Mouse (Mus musculus) frontal cortex, postnatal 10 days (tissue): ENCODE data around the gene Serpina1b.
"Not testable (repeated sequence)": the region's sequence is repeated elsewhere in the genome, so short reads cannot be mapped to it uniquely, and the experiment has no call there.

Source experiments
- DNase-seq, 2 experiments: peaks; one replicate each; pipeline ENCODE4 v3.0.0; 2022; ENCODE audit warnings: low spot score in 2 of 2, mixed read lengths in 1 of 2

The Serpina1b gene

DNA sequence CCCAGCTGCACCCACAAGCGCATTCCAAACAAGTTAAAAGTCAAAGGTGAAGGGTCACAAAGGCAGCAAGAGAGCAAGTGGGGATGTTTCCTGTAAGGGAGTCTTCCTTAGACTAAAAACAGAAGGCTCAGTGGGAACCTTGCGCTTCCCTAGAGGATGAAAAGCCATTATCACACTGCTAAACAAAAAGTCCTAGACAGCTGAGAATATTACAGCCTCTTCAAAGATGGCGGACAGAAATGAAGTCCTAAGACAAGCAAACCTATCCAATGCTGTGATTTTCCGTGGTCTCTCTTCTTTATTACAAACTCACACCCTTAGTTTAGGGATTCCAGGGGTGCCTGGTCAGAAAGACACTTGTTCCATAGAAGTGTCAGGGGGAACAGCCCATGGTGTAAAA, at the start of gene Serpina1b:
Gene Serpina1b (minus strand): TSS at position 101 of the 400 bp plus-strand sequence.
- not testable (repeated sequence) for DNase-seq

DNA sequence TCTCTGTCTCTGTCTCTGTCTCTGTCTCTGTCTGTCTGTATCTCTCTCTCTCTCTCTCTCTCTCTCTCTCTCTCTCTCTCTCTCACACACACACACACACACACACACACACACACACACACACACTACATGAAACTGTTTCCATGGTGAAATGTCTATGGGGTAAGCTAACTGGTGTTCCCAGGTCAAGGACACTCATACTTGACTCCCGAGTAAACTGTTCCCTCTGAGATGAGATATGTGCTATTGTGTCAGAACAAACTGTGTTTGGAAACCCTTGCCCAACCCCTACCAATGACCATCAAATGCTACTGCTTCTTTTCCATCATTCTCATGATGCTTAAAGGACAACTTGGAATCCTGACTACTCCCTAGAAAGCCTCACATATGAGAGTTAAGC, 36.7 kb upstream of the Serpina1b start:
- DNase-seq = not testable (repeated sequence)

DNA sequence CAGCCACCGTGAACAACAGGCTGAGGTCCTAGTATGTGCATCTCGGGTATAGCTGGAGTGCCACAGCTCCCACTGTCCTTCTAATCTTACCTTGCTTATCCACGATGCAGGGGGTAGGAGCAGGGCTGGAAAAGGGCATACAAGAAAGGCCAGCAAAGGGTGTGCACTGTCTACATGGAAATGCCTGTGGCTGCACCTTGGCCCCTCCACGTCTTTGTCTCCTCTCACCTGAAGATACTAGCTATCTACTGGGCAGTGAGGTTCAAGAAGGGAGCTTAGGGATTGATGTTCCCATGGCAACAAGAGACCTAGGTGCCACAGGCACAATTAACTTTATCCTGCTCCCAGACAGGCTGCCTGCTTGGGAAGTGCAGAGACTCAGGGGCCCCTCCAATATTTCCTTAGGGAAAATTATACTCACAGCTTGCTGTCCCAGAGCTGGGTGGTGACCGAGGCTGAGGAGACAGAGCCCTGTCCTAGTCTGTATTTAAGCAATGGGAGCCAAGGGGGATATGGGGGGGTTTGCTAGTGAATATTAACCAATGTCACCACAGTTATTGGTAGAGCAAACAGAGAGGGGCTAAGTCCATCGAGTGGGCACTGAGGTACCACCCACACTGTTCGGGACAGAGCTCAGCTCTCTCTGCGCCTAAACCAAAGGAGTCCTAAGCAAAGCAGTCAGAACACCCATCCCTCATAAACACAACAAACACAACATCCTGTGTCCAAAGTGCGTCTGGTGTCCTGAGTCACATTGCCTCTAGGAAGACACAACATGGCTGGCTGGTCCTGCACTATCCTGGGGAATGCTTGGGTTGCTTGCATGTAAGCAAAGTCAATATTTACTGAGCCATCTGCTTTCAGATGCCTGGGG, 33.2 kb upstream of the Serpina1b start, which contains the start of gene Serpina1a:
Gene Serpina1a (minus strand): TSS at position 462 of the 874 bp plus-strand sequence.
- DNase-seq = not testable (repeated sequence)

DNA sequence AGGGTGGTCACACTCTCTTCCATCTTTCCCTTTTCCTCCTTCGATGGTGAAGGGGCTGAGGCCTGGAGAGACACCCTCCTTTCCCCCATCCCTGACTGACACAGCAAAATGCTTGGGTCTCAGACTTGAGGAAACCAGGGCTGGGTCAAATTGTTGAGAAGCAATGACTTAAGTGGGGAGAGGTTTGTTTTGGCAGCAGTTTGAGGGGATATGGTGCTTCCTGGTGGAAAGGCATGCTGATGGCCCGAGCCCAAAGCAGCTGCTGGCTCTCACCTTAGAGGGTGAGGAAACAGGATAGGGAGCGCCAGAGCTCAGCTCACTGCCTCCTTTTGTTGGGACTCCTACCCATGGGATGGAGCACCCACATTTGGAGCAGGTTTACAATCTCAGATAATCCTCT, 30.8 kb upstream of the Serpina1b start:
- no peak for DNase-seq

GRCm38 (mm10) chr12:103860571-103860970, 30.4 kb upstream of the Serpina1b start:
- DNase-seq = not testable (repeated sequence)

DNA sequence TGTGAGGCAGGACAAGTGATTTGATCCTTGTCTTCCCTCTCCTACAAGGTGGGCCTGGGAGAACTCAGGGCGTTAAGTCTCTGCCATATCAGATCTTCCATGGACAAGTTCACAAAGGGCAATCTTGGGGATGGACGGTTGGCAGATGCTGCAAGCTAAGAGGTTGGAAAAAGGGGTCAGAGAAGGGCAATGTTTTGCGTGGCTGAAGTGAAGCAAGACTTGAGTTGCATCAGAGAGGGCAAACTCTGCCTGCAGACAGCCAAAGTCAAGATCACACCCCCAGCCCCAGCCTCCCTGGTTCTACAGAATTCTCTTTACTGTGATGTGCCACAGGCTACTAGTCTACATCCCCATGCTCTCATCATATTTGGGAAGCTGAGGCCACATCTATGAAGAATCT, 29.4 kb upstream of the Serpina1b start:
- not testable (repeated sequence) for DNase-seq

DNA sequence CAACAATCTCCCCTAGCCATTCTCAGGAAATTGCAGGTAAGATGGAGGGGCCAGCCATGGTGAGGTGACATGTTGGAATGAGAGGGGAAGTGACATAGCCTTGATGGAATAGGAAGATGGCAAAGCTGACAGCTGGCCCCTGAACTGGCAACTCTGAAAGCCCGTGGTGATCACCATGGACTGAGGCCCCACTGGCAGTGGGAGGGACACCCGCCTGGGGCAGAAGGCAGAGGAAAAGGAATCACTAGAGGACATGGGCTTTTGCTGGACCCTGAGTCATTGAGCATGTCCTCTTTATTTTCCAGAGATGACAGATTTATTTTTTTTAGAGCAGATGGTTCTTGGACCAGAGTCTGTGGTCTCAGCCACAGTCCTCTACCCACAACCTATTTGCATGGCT, 22.9 kb upstream of the Serpina1b start:
- not testable (repeated sequence) for DNase-seq

DNA sequence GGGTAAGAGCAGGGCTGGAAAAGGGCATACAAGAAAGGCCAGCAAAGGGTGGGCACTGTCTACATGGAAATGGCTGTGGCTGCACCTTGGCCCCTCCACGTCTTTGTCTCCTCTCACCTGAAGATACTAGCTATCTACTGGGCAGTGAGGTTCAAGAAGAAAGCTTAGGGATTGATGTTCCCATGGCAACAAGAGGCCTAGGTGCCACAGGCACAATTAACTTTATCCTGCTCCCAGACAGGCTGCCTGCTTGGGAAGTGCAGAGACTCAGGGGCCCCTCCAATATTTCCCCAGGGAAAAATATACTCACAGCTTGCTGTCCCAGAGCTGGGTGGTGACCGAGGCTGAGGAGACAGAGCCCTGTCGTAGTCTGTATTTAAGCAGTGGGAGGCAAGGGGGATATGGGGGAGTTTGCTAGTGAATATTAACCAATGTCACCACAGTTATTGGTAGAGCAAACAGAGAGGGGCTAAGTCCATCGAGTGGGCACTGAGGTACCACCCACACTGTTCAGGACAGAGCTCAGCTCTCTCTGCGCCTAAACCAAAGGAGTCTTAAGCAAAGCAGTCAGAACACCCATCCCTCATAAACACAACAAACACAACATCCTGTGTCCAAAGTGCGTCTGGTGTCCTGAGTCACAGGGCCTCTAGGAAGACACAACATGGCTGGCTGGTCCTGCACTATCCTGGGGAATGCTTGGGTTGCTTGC, 2.4 kb downstream of the Serpina1b start:
- not testable (repeated sequence) for DNase-seq

DNA sequence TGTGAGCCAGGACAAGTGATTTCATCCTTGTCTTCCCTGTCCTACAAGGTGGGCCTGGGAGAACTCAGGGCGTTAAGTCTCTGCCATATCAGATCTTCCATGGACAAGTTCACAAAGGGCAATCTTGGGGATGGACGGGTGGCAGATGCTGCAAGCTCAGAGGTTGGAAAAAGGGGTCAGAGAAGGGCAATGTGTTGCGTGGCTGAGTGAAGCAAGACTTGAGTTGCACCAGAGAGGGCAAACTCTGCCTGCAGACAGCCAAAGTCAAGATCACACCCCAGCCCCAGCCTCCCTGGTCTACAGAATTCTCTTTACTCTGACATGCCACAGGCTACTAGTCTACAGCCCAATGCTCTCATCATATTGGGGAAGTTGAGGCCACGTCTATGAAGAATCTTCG, 6.3 kb downstream of the Serpina1b start:
- DNase-seq = not testable (repeated sequence)

DNA sequence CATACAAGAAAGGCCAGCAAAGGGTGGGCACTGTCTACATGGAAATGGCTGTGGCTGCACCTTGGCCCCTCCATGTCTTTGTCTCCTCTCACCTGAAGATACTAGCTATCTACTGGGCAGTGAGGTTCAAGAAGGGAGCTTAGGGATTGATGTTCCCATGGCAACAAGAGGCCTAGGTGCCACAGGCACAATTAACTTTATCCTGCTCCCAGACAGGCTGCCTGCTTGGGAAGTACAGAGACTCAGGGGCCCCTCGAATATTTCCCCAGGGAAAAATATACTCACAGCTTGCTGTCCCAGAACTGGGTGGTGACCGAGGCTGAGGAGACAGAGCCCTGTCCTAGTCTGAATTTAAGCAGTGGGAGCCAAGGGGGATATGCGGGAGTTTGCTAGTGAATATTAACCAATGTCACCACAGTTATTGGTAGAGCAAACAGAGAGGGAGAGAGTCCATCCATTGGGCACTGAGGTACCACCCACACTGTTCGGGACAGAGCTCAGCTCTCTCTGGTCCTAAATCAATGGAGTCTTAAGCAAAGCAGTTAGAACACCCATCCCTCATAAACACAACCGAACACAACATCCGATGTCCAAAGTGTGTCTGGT, 56.8 kb downstream of the Serpina1b start, which contains the start of gene Serpina1d:
Gene Serpina1d (minus strand): TSS at position 347 of the 606 bp plus-strand sequence.
- DNase-seq = not testable (repeated sequence)

DNA sequence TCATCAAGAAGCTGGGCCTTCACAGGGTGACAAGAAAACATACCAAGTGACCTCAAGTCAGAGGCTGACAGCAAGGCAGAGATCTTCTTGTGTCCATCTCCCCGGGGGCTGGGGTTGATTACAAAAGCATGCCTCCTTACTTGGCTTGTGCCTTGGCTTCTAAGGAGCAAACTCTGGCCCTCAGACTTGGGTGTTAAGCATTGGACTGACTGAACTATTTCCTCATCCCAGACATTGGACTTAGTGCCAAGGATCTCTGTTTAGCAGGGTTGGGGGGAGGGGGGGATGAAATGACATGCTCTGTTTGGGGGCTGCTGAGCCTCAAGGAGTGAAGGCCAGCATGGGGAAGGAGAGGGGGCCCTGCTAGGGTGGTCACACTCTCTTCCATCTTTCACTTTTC, 59.6 kb downstream of the Serpina1b start:
- DNase-seq = not testable (repeated sequence)

- not testable (repeated sequence) for DNase-seq
These were observed 67.1 kb downstream of the Serpina1b start for GRCm38 (mm10) chr12:103763083-103763482.

- not testable (repeated sequence) for DNase-seq
These were observed 69.9 kb downstream of the Serpina1b start for GRCm38 (mm10) chr12:103760316-103760715.

- not testable (repeated sequence) for DNase-seq
These were observed 84.2 kb downstream of the Serpina1b start for GRCm38 (mm10) chr12:103745957-103746356.

- not testable (repeated sequence) for DNase-seq
These were observed 92.2 kb downstream of the Serpina1b start for GRCm38 (mm10) chr12:103737791-103738580.

- DNase-seq = not testable (repeated sequence)
These were observed 94.6 kb downstream of the Serpina1b start for GRCm38 (mm10) chr12:103735566-103735965.

GRCm38 (mm10) chr12:103735101-103735500, 95.1 kb downstream of the Serpina1b start:
- not testable (repeated sequence) for DNase-seq

GRCm38 (mm10) chr12:103711537-103711936, 118.6 kb downstream of the Serpina1b start:
- DNase-seq = no peak

DNA sequence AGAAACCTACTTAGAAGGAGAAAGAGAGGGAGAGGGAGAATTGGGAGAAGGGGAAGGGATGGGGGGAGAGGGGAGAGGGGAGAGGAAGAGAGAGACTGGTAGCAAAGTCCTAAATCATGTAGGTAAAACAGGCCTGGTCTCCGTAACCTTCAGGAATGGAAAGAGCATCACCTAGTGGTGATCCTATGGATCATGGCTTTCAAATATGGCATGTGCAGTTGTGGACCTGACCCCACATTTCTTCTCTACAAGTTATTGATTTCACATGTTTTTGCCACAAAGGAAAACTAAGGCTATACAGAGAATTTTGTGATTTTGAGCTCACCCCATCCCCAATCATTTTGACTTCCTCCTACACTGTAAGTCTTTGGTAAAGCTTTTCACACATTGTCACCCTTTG, 119.8 kb downstream of the Serpina1b start:
- DNase-seq = no peak

- no peak for DNase-seq
These were observed 124.1 kb downstream of the Serpina1b start for GRCm38 (mm10) chr12:103706113-103706512.

GRCm38 (mm10) chr12:103705547-103705946, 124.6 kb downstream of the Serpina1b start:
- no peak for DNase-seq
